Mouse (Mus musculus) liver, adult 2 months (tissue): ENCODE results near the gene Uap1.

ENCODE experiments used
- CTCF ChIP-seq: fragments of 200-500 bp; IDR thresholded peaks from 2 replicates; pipeline ENCODE4 v1.5.1; 2011; ENCODE audit warnings: low read depth, low read length, control low read depth
- POLR2A ChIP-seq: fragments of 200-500 bp; IDR thresholded peaks from 2 replicates; pipeline ENCODE4 v1.6.1; 2011; ENCODE audit warnings: low read length, control low read depth; ENCODE audit not compliant: insufficient read depth; ENCODE audit errors: extremely low read depth

DNA sequence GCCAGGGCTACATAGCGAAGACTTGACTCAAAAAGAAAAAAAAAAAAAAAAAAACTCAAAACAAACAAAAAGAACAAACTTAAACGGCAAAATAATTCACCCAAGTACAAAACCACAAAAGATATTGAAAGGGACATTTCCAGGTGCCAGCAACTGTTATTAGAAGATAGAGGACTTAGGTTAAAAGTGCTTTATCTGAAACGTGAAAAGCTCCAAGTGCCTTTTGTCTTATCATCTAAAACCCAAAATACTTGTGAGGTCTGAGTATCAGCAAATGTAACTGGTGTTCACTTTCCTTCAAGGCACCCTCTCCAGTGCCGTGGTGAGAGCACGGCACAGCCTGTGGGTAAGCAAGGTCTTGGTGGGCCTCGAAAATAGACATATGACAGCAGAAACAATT, 26.2 kb downstream of the Uap1 start:
- TF ChIP-seq CTCF = no peak
- no peak for TF ChIP-seq POLR2A
